Mouse (Mus musculus): ENCODE data around the gene Ephx3.
A peak's percentile ranks its signal among the peaks of the same experiment; 100 is the strongest.
"Not testable (repeated sequence)": the region's sequence is repeated elsewhere in the genome, so short reads cannot be mapped to it uniquely, and the experiment has no call there.

Ephx3 gene

DNA sequence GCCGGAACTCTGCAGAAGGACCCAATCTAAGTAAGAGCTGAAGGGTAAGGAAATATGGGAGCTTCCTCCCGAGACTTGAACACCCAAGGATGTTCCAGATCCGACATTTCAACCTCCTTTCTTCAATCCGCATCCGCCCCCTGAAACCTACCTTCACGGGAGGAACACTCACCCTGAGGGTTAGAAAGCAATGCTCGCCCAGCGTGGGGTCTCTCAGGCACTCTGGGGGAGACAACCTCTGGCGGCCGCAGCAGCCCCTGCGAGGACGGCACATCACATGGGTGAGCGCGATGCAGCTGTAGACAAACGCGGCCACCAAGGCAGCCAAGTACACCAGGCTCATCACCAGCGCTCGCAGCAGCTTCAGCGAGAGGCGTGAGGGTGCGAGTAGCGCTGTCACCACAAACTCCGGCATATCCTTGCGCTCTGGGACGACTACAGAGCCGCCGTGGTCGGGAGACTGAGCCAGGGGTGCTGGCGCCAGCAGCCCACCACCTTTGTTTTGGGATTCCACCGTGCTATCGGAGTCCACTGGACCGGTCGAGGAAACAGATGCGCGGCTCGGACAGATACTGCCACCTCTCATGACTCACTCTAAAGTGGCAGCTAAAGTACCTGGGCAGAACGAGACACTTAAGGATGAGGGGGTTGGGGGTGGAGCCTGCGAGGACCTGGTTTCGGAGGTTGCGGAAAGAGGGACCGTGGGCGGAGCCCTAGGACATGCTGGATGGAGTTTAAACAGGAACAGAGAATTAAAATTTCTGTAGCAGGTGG is at the start of gene Ephx3:
Gene Ephx3, minus strand, starts transcription at position 687 of the 774 bp plus-strand sequence.
- peak; percentile 40 for DNase-seq (ENCODE audit: low read depth, low spot score)

- DNase-seq (ENCODE audit: low read depth, low spot score) = no peak
These were observed 49.2 kb upstream of the Ephx3 start for GRCm38 (mm10) chr17:32238589-32238988.

GRCm38 (mm10) chr17:32235534-32236191 is 46.3 kb upstream of the Ephx3 start:
- DNase-seq (ENCODE audit: low read depth, low spot score) = peak; percentile 80

DNA sequence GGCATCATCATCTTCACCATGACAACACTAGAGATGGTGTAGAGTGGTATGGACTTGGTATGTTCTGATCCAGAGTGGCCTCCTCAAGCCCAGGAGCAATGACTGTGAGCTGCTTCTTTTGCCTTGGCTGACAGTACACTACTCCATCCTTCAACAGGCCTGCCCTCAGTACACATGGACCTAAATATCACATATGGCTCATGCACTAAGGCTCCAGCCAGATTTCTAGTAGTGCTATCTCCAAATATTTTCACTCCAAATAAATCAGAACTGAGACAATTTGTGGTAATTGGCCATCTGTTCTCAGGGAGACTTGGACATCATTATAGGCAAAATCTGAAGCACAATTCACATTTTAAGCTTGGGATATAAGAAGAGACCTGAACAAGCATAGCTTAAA is 43.8 kb upstream of the Ephx3 start:
- DNase-seq (ENCODE audit: low read depth, low spot score) = peak; percentile 89

DNA sequence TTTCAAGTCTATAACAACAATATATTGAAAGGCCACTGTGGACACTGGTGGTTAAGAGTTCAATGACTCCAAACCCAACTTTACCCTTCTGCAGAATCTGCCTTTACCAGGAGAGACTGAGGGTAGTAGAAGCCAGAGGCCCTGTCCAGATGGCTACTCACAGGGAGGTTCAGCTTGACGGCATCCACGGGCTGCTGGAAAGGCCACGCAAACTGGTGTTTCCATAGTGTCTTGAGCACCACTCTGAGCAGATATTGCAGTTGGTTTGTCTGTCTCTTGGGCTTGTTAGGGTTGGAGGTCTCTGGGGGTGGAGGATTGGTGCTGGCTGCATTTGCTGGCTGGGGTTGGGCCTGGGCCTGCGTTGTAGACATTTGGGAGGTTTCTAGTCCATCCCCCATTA is 39.9 kb upstream of the Ephx3 start:
- peak; percentile 41 for DNase-seq (ENCODE audit: low read depth, low spot score)

GRCm38 (mm10) chr17:32220873-32221272 is 31.5 kb upstream of the Ephx3 start:
- no peak for DNase-seq (ENCODE audit: low read depth, low spot score)

DNA sequence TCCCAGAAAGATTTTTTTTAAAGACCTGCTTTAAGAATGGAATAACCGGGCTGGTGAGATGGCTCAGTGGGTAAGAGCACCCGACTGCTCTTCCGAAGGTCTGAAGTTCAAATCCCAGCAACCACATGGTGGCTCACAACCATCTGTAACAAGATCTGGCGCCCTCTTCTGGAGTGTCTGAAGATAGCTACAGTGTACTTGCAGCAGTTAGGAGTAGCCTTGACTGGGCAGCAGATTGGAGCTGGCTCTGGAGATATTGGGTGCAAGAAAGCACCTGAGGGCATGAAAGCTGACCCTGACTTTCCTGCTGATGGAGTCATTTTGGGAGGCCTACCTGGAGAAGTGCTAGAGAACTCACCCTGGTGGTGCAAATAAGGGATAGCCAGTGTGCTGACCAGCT is 26.2 kb upstream of the Ephx3 start:
- not testable (repeated sequence) for DNase-seq (ENCODE audit: low read depth, low spot score)

- DNase-seq (ENCODE audit: low read depth, low spot score) = not testable (repeated sequence)
These were observed 22.2 kb upstream of the Ephx3 start for GRCm38 (mm10) chr17:32211554-32211953.

DNA sequence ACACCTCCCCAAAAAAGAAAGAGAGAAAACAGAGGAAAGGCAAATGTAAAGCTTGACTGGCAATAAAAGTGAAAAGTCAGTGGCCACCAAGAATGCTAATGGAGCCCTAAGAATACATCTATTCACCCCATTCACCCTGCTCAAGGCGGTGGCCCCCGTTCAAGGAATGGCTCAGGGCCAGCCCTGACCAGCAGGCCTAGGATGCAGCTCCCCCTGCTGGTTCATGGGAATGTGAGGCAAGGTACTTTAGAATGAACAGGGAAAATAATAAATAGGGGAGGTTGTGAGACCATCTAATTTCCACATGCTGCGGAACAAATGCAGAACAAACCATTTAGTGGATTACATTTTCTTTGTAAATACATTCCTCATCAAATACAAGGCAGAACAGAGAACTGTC is 20.4 kb upstream of the Ephx3 start:
- peak; percentile 72 for DNase-seq (ENCODE audit: low read depth, low spot score)

DNA sequence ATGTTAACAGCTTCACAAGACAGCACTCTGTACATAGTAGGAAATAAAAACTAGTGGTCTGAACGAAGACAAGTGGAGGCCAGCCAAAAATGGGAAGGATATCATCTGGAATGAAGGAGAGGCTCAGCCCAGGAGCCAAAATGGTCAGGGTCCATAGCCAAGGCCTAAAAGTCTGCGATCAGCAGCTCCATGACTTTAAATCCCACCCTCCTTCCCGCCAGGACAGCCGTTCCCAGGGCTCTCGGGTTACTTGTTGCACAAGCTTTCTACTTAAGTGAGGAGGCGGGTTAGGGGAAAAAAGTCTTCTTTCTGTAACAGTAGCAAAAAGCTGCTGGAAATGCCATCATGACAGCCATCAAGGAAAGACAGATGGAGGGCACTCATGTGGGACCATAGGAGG is 19.8 kb upstream of the Ephx3 start:
- no peak for DNase-seq (ENCODE audit: low read depth, low spot score)

- DNase-seq (ENCODE audit: low read depth, low spot score) = peak; percentile 77
These were observed 18.4 kb upstream of the Ephx3 start for GRCm38 (mm10) chr17:32207586-32208245.

GRCm38 (mm10) chr17:32205345-32205744 is 16.0 kb upstream of the Ephx3 start:
- DNase-seq (ENCODE audit: low read depth, low spot score) = no peak

- DNase-seq (ENCODE audit: low read depth, low spot score) = no peak
These were observed 13.6 kb upstream of the Ephx3 start for GRCm38 (mm10) chr17:32202972-32203371.

- peak; percentile 35 for DNase-seq (ENCODE audit: low read depth, low spot score)
These were observed 11.7 kb upstream of the Ephx3 start for GRCm38 (mm10) chr17:32201086-32201485.

- no peak for DNase-seq (ENCODE audit: low read depth, low spot score)
These were observed 10.4 kb upstream of the Ephx3 start for GRCm38 (mm10) chr17:32199796-32200195.

GRCm38 (mm10) chr17:32197156-32197555 is 7.8 kb upstream of the Ephx3 start:
- DNase-seq (ENCODE audit: low read depth, low spot score) = peak; percentile 45

GRCm38 (mm10) chr17:32195725-32196124 is 6.4 kb upstream of the Ephx3 start:
- DNase-seq (ENCODE audit: low read depth, low spot score) = no peak

GRCm38 (mm10) chr17:32193010-32193409 is 3.7 kb upstream of the Ephx3 start:
- no peak for DNase-seq (ENCODE audit: low read depth, low spot score)

DNA sequence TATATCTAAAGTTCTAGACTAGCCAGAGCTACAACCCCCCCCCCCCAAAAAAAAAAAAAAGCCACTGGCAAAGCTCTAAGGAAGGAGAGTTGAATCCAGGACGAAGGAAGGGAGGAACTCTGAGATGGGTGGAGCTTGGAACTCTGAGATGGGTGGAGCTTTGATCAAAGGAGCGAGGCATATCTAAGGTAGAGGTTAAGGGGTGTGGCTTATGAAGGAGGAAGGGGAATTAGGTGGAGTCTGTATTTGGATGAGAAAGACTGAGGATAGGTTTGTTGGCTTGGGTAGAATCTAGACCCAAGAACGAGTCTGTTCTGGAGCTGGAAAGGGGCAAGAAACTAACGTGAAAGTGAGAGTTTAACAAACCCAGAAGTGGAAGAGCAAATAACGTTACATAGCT is 501 bp upstream of the Ephx3 start:
- no peak for DNase-seq (ENCODE audit: low read depth, low spot score)

DNA sequence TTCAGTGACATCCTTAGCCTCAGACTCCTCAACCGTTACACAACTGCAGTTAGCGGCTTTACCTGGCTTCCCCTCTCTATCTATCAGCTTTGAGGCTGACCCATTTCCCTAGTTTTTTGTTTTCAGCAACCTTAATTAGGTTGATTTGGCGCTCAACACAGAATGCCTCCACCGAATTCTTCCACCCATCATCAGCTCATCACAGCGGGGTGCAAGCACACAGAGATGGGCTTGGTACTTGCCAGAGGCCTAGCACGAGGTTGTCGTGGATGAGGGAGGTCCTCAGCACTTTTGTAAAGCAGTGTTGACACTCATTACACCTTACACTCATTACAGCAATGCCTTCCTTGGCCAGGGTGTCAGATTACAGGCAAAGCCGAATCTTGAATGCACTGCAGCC is 6.3 kb downstream of the Ephx3 start:
- no peak for DNase-seq (ENCODE audit: low read depth, low spot score)

DNA sequence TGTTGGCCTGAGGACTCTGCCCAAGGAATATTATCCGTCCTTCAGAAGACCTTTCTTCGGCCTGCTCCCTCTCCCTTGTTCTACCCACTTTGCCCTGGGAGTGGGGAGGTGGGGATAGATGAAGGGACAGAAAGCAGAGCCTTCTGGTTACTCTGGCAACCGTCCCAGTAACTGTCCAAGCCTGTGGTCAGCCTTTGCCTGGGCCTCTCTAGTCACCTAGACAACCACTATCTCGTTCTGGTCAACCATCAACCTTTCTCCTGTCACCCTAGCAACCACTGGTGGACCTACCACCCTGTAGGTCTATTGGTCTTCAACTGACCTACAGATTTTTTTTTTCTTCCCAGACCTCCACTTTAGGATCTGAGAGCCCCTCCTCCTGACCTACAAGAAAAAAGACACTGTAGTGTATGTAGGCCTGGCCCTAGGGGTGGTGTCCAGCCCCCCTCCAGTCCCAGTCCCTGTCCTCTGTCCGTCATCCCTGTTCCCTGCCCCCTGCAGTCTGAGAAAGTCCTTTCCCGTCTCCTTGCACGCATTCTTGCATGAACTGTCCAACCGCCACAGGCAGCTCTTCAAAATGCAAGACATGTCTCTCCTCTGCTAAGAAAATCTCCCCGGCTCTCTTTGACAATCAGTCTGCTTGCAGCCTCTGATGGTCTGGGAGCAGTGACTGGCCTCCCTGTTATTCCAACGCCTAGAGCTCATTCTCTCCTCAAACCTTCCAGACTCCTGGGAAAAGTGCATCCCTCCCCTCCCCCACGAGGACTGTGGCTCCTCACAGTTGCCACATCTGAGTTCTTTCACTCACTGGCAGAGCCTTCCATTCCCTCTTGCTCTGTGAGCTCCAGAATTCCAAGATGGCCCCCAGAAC is 9.5 kb downstream of the Ephx3 start:
- no peak for DNase-seq (ENCODE audit: low read depth, low spot score)

DNA sequence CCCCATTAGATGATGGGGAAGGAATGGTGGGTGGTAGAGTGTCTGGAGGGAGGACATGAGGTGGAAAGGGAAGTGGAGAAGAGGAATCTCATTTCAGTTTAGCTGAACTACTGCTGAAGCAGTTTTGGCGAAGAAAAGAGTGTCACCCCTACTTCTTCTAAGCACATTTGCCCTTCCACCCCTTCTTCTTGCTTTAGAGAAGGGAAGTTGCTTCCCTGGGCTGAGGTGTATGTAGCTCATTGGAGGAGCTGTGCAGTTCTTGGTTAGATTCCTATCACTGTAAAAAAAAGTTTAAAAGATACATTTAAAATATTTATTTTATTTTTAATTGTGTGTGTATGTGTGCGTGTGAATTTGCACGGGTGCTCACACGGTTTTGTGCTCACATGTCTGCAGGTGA is 12.4 kb downstream of the Ephx3 start:
- DNase-seq (ENCODE audit: low read depth, low spot score) = no peak
